Mouse (Mus musculus): ENCODE data around the gene Psmd7. TPM values are rescaled to one million over a fixed set of nuclear protein-coding genes. Genes with fewer than 3 reads are reported as not detected.
A peak's percentile ranks its signal among the peaks of the same experiment; 100 is the strongest.
"Not testable (repeated sequence)": the region's sequence is repeated elsewhere in the genome, so short reads cannot be mapped to it uniquely, and the experiment has no call there.

The Psmd7 gene
- total RNA-seq (2022): 100 to 1,000 TPM; 105 to 114 (median 109) TPM

DNA sequence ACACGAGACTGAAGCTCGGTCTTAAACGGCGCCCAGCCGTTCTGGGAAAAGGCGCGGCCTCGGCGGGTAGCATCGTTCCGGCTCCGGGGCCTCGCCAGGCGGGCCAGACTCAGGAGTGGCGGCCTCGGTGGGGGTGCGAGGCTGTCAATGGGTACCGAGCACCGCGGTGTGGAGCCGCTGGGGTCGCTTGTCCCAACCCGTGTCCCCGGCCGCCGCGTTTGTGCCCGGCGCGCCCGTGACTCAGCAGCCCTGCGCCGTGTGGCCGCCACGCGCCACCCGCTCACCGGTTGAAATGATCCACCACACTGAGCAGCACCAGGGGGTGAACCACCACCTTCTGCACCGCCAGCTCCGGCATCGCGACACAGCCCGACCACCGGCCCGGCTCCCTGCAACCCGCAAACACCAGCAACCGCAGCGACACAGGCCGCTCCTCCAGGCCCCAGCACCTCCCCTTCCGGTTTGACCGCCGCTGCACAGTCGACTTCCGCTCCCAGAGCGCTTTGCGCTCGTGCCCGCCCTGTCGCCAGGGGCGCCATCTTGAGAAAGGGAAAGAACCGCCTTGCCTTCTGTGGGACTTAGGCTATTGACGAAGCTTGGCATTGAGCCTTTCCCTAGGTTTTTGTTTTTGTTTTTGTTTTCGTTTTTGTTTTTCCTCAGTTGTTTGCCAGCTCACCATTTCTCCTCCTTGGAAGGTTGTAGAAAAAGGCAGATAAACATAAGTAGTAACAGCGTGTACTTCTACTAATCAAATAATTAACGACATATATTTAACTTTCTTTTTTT is at the start of gene Psmd7:
Psmd7 (minus strand) TSS at position 470 of the 786 bp plus-strand sequence.
- DNase-seq (ENCODE audit: low spot score in 2 of 2): peak; percentile 88 to 90

DNA sequence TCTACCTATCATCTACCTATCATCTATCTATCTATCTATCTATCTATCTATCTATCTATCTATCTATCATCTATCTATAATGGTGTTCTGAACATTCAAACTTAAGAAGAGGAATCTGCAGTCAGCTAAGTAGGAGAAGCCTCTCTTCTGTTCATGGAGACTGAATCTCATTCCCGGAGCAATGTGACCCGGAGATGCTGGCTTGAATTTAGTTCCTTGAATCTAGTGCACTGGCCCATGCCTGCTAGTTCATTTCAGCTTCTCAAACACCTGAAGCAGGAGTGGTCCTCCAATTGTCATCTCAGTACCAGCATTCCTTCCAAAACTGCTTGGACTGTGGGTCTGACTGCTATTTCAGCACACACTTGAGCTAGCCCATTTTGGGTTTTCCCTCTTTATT is 45.5 kb upstream of the Psmd7 start:
- DNase-seq (ENCODE audit: low spot score in 2 of 2): no peak

DNA sequence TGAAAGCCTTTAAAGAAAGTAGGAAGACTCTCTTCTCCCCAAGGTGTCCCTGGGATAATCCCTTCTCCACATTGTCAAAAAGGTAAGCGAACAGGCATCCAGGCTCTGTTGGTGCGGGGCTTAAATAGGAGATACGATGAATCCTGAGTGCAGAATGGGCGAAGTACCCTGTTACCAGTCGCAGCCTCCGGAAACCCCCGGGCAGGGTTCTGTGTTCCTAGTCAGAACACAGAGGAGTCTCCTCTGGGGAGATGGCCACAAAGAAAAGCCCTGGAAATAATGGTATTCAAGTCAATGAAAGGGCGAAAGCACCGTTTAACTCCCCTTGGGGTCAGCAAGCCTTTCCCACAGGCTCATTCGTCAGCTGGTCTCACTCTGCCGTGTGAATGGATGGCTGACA is 41.4 kb upstream of the Psmd7 start:
- DNase-seq (ENCODE audit: low spot score in 2 of 2): no peak

DNA sequence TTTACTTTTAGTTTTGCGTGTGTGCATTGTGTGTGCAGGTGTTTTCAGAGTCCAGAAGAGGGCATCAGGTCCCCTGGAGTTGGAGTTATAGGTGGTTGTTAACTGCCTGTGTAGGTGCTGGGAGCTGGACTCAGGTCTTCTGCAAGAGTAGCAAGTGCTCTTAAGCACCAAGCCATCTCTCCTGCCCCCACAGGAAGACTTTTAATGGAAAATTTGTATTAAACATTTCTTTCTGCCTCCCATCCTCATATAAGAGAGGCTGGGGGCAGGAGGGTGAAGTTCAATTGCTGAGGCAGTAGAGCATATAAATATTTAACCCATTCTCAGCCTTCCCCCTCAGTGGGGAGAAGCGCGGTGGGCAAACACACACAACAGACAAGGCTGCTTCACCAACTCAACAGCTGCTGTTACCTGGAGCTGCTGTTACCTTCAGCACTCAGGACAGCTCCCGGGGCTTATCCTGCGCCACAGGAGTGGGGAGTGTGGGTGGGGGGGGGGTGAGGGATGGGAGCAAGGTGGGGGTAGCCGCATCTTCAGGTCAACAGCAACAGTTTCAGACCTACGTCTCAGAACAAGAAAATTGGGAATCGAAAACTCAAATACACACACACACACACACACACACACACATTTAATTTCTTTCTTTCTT is 40.4 kb upstream of the Psmd7 start:
- no peak for DNase-seq (ENCODE audit: low spot score in 2 of 2)

DNA sequence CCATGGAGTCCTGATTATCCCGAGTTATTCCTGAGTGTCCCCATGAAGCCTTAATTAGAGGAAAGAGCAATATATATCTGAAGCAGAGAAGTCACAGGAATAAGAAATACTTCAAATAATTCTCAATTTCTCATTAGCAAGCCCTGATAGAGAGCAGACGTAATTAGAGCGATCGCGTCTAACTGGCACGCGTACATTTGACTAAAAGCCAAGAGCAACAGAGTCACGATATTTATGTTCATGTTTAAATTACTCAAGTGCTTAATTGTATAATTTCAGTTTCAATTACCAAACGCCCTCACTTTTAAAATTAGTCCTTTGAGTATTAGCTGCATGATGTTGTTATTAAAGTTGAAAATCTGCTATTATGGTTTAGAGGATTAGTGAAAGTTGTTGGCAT is 39.6 kb upstream of the Psmd7 start:
- no peak for DNase-seq (ENCODE audit: low spot score in 2 of 2)

DNA sequence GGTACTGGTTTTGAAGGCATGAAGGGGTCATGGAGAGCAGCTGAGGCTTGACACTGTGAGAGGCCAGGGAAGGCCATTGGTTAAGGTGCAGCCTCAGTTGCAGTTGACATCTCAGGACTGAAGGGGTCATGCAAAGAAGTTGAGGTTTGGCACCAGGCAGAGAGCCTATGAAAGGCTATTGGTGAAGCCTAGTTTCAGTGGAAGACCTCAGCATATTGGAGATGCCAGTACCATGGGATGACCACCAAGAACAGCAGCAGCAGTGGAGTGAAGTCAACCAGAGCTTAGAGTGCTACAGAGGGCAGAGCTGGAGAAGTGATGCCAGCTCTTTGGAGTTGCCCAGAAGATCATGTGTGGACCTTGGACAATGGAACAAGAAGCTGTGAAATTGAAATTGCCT is 36.0 kb upstream of the Psmd7 start:
- not testable (repeated sequence) for DNase-seq (ENCODE audit: low spot score in 2 of 2)

DNA sequence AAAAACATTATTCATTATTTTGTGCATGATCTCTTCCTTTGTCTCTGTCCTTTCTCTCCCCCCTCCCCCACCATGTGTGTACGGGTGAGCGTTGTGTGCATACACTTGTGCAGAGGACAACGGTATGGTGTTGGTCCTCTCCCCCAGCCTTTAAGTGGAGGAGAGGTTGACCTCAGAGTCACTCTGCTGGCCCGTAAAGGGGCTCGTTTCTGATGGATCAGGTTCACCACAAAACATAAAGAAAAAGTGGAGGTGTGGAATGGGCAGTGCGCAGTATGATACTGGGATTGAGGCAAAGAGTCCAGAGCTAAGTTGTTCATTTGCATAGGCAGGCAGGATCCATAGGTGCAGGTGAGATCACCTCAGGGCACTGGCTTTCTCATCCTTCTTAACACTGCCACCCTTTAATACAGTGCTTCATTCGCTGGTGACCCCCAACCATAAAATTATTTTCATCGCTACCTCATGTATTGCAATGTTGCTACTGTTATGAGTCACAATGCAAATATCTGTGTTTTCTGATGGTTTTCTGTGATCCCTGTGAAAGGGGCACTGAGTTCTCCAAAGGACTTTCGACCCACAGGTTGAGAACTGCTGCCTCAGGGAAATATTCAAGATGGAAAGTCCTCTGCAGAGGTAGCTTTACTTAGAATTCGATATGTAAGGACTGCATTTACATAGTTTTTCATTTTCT is 33.8 kb upstream of the Psmd7 start:
- no peak for DNase-seq (ENCODE audit: low spot score in 2 of 2)

DNA sequence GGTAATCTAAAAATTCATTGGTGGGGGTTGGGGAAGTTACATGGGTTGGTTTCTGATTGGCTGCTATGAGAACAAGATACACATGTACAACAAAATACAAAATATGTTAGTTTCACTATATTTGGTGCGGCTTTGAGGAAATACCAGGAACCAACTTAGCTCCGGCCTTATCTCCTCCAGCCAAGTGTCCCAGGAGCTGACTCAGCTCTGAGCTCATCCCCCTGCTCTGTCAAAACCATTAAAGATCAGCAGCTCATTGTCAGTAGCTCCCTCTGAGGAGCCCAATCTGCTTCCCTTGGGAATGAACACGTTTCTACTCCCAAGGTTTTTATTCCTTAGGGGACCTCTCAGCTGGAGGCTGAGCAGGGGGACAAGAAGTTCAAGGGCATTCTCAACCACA is 32.9 kb upstream of the Psmd7 start:
- no peak for DNase-seq (ENCODE audit: low spot score in 2 of 2)

DNA sequence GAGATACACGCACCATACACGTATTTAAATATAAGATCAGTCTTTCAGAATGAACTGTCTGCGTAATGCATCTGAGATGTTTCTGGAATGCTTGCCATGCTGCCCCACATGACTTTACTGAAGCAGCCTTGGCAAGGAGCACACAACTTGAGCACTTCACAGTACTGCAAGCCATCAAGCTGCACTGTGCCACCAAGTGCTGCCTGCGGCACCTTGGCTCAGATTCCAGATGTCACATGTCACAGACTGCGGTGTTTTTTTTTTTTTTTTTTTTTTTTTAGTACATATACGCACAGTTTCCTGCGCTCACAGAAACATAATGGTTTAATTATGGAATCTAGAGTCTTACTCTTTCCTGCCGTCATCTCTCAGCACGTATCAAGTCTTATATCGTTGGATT is 30.2 kb upstream of the Psmd7 start:
- no peak for DNase-seq (ENCODE audit: low spot score in 2 of 2)

DNA sequence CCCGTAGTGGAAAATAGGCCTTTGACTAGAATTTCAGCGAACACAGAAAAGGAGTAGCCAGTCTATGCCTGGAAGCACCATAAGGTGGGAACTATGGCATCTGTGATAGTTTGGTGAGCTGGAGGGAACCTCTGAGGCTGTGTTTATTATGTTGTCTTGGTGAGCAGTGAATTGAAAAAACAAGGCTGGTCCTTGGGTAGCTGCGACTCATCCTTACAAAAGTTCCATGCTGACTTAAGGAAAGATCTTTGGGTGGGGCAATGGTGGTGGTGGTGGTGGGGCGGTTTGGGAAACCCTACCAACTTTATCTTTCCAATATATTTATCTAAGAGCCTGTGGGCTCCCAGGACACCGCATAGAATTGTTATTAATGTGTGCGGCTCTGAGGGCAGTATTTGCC is 25.1 kb upstream of the Psmd7 start:
- DNase-seq (ENCODE audit: low spot score in 2 of 2): no peak

DNA sequence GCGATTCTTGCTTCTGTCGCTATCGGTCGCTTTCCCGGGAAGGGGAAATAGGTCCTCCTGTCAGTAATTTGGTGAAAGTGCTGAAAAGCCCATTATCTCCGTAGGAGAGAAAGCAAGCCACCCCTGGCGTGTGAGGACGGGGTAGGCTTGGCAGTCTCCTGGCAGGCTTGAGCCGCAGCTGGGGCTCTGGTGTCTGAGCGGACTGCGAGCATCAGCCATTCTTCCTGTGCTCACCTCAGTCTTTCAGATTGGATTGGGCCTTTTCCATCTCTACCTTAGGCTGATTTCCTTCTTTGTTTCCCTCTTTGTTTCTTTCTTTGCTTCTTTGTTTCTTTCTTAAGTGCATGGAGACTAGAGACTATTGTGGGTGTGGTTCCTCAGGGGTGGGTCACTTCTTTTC is 22.6 kb upstream of the Psmd7 start:
- no peak for DNase-seq (ENCODE audit: low spot score in 2 of 2)

DNA sequence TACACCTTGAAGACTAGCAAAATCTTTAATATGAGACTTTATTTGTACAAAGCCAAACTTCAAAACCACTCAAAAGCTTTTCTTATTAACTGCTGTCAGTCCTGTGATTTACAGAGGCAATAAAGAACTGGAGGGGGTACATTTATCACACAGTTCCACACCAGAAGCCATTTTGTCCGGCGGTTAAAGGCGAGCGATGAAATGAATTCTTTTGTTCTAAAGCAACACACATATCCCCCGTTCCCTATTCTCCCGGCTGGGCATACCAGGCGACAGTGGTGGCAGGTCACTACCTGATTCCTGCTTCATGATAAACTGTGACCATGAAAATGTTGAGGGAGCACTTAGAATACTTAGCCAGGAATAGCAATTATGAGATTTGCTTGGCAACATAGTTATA is 20.5 kb upstream of the Psmd7 start:
- DNase-seq (ENCODE audit: low spot score in 2 of 2): no peak

DNA sequence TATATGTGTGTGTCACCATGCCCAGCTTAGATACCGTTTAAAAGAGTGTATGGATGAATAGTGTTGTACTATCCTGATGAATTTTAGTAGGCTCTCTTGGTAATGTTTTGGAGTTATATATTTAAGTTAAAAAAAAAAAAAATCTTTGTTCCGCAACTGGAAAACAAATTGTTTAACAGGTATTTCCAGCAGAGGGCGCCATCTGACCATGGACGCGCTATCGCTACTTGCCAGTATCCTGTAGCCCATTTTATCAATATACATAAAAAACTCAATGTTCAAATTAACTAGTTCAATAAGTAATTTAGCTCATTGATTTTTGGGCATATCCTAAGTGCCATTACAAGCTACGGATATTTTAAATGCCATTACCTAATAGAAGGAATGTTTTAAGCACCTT is 14.8 kb upstream of the Psmd7 start:
- no peak for DNase-seq (ENCODE audit: low spot score in 2 of 2)

DNA sequence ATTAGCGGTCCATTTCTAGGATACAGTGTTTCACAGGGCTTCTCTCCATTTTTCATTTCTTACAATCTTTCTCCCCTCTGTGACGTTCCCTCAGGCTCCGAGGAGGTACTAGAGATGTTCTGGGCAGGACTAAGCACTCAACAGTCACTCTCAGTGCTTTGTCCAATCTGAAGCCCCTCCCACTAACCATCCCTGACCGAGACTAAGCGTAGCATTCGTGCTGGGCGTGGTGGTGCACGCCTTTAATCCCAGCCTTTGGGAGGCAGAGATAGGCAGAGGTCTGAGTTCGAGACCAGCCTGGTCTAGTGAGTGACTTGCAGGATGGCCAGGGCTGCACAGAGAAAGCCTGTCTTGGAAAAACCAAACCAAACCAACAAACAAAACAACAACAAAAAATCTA is 11.4 kb upstream of the Psmd7 start:
- no peak for DNase-seq (ENCODE audit: low spot score in 2 of 2)

DNA sequence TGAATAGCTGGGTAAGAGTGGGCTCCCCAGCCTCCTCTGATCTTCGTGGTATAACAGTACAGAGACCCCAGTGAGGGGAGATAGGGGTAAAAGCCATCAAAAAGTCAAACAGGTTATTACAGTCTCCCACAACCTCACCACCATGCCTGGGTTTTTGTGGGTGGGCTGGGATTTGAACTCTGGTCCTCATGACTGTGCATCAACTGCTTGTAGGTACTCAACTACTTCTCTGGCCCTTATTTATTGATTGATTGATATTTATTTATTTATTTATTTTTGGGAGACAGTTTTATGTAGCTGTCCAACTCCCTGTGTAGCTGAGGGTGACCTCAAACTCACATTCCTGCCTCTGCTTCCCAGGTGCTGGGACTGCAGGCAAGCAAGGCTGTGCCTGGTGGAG is 9.5 kb upstream of the Psmd7 start:
- no peak for DNase-seq (ENCODE audit: low spot score in 2 of 2)

DNA sequence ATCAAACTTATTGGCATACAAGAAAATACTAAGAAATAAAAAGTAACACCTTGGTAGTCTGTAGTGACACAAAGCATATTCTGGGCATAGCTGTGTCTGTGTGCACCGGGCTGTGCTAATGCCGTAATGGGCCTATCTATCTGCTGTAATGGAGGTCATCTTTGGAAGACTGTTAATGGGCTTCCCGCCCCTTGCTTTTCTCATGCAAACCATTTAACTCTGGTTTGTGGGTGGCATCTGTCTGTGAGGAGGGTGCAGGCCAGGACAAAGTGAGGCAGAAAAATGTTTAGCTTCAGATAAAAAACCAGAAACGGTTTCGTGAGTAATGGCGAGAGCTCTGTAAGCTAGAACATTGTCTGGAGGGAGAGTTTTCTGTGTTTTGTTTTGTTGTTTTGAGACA is 6.6 kb upstream of the Psmd7 start:
- DNase-seq (ENCODE audit: low spot score in 2 of 2): no peak

DNA sequence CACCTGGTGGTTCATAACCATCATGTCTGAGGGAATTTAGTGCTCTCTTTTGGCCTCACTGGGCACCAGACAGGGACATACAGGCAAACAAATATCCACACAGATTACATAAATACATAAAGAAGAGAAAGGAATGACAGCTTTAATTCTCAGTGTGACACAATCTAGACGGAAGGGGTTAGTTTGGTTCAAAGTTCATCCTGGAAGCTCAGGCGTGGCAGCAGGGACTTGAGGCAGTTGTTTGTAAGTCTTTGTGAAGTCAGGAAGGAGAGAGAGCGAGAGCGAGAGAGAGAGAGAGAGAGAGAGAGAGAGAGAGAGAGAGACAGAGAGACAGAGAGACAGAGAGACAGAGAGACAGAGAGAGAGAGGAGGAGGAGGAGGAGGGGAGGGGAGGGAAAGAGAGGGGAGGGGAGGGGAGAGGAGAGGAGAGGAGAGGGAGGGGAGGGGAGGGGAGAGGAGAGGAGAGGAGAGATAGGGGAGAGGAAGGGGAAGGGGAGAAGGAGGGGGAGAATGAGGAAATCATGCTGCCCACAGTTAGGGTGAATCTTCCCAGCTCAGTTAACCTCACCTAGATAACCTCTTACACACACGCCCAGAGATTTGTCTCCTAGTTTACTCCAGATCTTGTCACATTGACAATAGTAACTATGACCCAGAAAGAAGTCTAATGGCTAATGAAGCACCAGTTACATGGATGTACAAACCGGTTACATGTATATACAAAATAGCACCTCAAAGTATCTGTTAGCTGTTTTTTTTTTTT is 5.9 kb upstream of the Psmd7 start:
- no peak for DNase-seq (ENCODE audit: low spot score in 2 of 2)

DNA sequence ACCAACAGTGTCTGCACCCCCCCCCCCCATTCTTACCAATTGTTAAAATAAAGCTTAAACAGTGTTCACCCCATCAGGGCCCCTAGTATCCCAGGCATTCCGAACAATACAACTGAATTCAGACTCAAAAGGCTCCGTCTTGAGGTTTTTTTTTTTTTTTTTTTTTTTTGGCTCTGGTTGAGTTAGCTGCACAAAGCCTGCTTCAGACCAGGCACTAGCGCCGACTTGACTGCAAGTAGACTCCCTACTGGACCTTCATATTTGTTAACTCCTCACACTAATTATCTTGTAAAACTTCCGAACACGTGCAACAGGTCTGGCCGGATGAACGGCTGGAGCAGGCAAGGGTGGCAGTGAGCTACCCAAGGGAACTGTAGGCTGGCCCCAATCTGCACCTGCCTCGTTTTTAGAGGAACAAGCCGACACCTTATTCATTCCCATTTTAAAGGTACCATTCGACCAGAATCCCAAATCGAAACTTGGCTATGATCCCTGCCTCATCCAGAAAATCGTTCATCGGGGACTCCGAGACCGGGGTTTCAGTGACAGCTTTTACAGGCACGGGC is 752 bp downstream of the Psmd7 start:
- peak in 1 of 2 experiments; percentile 21 for DNase-seq (ENCODE audit: low spot score in 2 of 2)

DNA sequence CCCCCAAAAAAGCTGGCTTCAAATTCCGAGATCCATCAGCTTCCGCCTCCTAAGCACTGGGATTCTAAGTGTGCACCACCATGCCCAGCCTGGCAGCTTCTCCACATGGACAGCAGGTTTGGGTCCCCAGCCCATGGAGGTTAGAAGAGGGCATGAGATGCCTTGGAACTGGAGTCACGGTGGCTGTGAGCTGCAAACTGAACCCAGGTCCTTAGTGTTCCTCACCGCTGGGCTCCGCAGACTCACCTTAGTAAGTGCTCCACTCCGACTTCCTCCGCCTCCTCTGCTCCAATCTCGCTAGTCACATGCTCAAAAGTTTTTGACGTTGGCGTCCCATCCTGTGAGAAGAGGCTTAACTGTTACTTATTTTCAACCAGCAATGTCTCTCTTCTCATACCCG is 6.1 kb downstream of the Psmd7 start:
- no peak for DNase-seq (ENCODE audit: low spot score in 2 of 2)

DNA sequence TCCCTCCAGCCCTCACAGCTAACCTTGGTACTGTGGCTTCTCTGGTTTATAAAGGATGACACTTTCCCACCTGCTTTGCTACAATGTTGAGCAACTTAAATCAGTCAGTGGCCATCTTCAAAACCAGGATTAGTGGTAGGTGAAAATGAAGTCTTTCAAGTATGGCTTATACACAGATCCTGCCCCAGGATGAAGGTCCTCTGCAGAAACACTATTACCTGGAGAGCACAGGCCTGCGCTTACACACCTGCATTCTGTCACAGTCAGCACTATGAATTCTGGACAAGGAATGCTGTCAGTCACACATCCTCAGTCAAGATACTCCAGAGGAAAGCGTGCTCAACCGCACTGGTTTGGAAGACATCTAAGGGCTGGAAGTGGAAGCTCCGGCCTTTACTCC is 6.7 kb downstream of the Psmd7 start:
- DNase-seq (ENCODE audit: low spot score in 2 of 2): no peak

DNA sequence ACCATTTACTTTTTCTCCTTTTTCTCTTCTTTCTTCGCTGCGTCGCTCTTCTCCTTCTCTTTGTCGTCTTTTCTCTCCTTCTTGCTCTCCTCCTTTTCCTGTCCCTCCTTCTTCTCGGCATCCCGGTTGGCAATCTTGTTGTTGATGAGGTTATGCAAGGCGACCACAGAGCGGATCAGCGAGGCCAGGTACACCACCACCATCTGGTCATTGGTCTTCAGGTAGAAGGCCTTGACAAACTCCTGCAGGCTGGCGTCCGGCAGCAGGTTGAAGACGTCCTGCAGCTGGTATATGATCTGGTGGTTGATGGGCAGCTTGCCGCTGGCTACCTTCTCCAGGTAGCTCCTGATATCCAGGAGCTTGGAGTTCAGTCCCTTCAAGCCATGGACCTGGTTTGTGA is 7.4 kb downstream of the Psmd7 start:
- no peak for DNase-seq (ENCODE audit: low spot score in 2 of 2)

DNA sequence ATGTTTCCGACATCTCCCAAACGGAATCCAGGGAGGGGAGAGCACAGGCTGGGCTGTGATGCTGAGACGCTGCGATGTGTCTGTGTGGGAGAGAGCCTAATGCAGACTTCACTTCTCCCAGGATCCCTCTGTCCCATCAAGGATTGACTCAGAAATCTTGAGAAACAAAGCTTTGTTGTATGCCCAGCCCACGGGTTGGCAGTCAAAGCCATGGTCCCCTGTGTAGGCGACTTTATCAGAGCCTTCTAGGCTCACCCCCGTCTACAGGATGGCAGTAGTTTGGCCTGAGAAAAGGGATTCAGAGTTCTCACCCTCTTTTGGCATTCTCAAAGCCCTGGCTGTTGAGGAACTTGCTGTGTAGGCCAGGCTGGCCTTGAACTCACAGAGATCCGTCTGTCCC is 9.7 kb downstream of the Psmd7 start:
- DNase-seq (ENCODE audit: low spot score in 2 of 2): no peak
